Mouse (Mus musculus): ENCODE measurements around the gene Hyou1. TPM values are rescaled to one million over a fixed set of nuclear protein-coding genes. Genes with fewer than 3 reads are reported as not detected.
A peak's percentile ranks its signal among the peaks of the same experiment; 100 is the strongest.
"Not testable (repeated sequence)": the region's sequence is repeated elsewhere in the genome, so short reads cannot be mapped to it uniquely, and the experiment has no call there.

Gene Hyou1
- polyA plus RNA-seq, 1 experiment from 2014 or later, result 45.2 TPM

DNA sequence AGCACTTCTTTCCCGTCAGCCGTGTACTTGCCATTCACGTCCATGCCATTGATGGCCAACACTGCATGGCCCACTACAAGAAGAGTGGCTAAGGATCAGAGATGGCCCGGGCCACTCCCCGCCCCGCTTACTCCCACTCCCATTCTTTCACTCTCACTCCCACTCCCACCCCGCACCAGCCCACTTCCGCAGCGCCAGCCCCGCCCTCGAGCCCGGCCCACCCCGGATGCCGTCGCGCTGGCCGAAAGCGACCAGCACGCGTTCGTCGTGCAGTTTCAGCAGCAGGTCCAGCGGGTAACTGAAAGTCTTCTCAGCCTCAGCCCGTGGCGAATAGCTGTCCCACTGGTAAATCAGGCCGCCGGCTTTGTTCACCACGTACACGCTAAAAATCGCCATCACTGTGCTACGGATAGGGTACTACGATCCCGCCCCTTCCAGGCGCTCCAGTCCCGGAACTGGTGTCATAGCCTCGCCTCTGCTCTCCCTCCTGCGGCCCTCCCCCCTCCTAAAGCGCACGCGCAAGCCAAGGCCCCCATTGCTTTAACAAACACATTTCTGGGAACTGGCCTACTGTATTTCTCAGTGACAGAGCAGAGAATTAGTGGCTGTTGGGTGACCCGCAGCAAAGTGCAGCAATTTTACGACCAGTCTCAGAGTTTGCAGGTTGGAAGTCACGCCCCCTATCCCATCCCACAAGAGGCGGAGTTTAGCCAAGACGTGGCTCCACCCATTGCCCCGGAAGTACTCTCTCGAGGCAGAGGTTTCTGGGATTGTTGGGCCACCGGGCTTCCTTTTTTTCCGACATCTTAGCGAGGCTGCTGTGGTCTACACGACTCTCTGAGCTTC, 27.8 kb downstream of the Hyou1 start, which contains the start of the genes Rps25 and Trappc4:
Gene Rps25, plus strand, starts transcription at position 234 of the 846 bp plus-strand sequence.
Gene Trappc4, minus strand, starts transcription at position 695 of the 846 bp plus-strand sequence.
- WGBS, result under 1% methylated on average over 51 of the region's 51 CpGs
- peak; percentile 97 for ATAC-seq (ENCODE audit: low FRiP score, low TSS enrichment)
- Histone ChIP-seq H3K4me1 (ENCODE audit: control insufficient read depth, insufficient read depth, low read length) (no peaks in the 10 kb centered on the region), H3K9me3 (ENCODE audit: control insufficient read depth, low read length) (no peaks in the 10 kb centered on the region), H3K27ac (ENCODE audit: low read depth, low read length) (peak within 1 kb of the TSS; percentile 97), H3K4me2 (replicated peaks; ENCODE audit: low read depth, low read length) (peak within 1 kb of the TSS; percentile 68), H3K4me3 (ENCODE audit: low read length) (peak within 1 kb of the TSS; percentile 89), H3K36me3 (ENCODE audit: control insufficient read depth, insufficient read depth, low read length) (peaks cover 70% of the 10 kb centered on the region), H3K27me3 (ENCODE audit: control insufficient read depth, insufficient read depth, low read length) (no peaks in the 10 kb centered on the region), H3K9ac (ENCODE audit: low read depth, low read length) (peak within 1 kb of the TSS; percentile 92)

DNA sequence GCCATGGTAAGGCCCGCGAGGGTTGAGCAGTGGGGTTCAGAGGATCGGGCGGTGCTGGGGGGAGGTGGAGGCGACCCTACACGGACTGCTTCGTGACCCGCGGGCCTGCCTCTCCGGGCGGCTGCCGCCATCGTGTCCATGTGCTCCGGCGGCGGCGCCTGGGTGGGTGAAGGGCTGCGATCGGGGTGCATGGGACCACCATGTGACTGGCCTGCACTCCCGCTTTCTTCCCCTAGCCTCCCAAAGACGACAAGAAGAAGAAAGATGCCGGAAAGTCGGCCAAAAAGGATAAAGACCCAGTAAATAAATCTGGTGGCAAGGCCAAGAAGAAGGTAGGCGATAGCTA, 28.4 kb downstream of the Hyou1 start:
- WGBS, result under 1% methylated on average over 24 of the region's 24 CpGs
- no peaks in the 10 kb centered on the region for H3K4me1 ChIP-seq (ENCODE audit: control insufficient read depth, insufficient read depth, low read length)
- no peaks in the 10 kb centered on the region for H3K9me3 ChIP-seq (ENCODE audit: control insufficient read depth, low read length)
- peak overlapping the region; percentile 89 for H3K4me3 ChIP-seq (ENCODE audit: low read length)
- peak overlapping the region; percentile 68 for H3K4me2 ChIP-seq (replicated peaks; ENCODE audit: low read depth, low read length)
- peaks cover 70% of the 10 kb centered on the region for H3K36me3 ChIP-seq (ENCODE audit: control insufficient read depth, insufficient read depth, low read length)
- ATAC-seq (ENCODE audit: low FRiP score, low TSS enrichment), result no peak
- H3K9ac ChIP-seq (ENCODE audit: low read depth, low read length), result peak overlapping the region; percentile 92
- no peaks in the 10 kb centered on the region for H3K27me3 ChIP-seq (ENCODE audit: control insufficient read depth, insufficient read depth, low read length)
- H3K27ac ChIP-seq (ENCODE audit: low read depth, low read length), result peak overlapping the region; percentile 97

DNA sequence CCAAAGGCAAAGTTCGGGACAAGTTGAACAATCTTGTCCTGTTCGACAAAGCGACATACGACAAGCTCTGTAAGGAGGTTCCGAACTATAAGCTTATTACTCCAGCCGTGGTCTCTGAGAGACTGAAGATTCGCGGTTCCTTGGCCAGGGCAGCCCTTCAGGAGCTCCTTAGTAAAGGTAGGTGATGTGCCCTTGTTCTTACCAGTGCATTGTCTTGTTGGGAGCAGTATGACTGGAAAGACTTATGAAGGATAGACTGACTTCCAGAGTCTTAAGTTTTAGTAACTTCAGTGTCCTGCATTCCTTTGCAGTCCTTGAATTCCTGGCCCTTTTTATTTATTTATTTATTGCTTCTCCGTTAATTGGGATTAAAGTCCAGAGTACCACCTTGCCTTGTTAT, 29.4 kb downstream of the Hyou1 start:
- ATAC-seq (ENCODE audit: low FRiP score, low TSS enrichment); H3K9me3 ChIP-seq (ENCODE audit: control insufficient read depth, low read length); H3K4me1 ChIP-seq (ENCODE audit: control insufficient read depth, insufficient read depth, low read length); H3K27me3 ChIP-seq (ENCODE audit: control insufficient read depth, insufficient read depth, low read length); H3K27ac ChIP-seq (ENCODE audit: low read depth, low read length): not testable (repeated sequence)
- H3K9ac ChIP-seq (ENCODE audit: low read depth, low read length), result peak overlapping the region; percentile 92; the same call in 1 of the 2 replicates
- peak overlapping the region; percentile 68 for H3K4me2 ChIP-seq (replicated peaks; ENCODE audit: low read depth, low read length)
- H3K4me3 ChIP-seq (ENCODE audit: low read length), result peak overlapping the region; percentile 89
- 78% methylated on average over 9 of the region's 9 CpGs for WGBS
- peaks cover 69% of the 10 kb centered on the region for H3K36me3 ChIP-seq (ENCODE audit: control insufficient read depth, insufficient read depth, low read length)

DNA sequence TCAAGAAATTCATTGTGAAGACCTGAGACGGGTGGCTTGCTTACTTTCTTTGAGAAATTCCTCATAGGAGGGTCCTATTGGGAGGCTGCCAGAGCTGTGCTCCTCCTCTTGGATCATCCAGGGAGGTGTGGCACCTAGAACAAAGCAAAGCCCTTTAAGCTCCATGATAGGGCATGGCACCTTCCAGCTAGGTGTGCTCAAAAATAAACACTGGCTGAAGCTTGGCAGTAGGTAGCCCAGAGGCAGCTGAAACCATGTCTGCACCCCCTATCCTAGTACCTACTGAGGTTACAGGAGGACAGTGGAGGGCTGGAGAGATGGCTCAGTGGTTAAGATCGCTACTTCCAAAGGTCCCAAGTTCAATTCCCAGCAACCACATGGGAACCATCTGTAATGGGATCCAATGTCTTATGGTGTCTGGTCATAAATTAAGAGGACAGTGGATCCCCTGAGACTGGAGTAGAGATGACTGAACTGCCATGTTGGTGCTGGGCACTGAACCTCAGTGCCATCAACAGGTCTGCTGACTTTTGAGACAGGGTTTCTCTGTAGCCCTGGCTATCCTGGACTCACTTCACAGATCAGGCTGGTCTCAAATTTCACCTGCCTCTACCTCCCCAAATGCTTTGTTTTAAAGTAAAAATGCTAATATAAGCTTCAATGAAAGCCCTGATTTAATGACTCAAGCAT, 31.5 kb downstream of the Hyou1 start:
- no peak overlapping the region for H3K4me3 ChIP-seq (ENCODE audit: low read length)
- ATAC-seq (ENCODE audit: low FRiP score, low TSS enrichment), result no peak

DNA sequence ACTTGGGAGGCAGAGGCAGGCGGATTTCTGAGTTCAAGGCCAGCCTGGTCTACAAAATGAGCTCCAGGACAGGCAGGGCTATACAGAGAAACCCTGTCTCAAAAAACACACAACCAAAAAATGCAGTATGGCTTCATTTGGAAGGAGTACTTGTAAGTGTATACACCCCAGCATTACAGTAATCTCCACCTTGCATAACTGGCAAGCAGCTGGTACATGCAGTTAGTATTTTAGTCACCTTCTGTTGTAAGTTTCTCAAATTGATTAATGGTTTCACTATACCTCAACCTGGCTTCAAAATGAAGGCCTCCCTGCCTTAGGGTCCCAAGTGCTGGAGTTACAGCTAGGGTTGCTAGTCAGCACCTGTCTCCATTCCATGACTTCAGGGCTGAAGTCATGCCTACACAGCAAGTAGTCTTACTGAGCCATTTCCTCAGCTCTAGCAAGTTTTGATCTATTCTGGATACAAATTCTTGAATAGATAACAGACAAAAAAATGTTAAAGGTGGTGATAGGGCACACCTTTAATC, 32.4 kb downstream of the Hyou1 start:
- no peaks in the 10 kb centered on the region for H3K4me1 ChIP-seq (ENCODE audit: control insufficient read depth, insufficient read depth, low read length)
- 84% methylated on average over 1 of the region's 1 CpGs for WGBS
- H3K4me3 ChIP-seq (ENCODE audit: low read length), result no peak overlapping the region
- no peaks in the 10 kb centered on the region for H3K9me3 ChIP-seq (ENCODE audit: control insufficient read depth, low read length)
- no peak overlapping the region for H3K27ac ChIP-seq (ENCODE audit: low read depth, low read length)
- no peak overlapping the region for H3K9ac ChIP-seq (ENCODE audit: low read depth, low read length)
- H3K27me3 ChIP-seq (ENCODE audit: control insufficient read depth, insufficient read depth, low read length), result no peaks in the 10 kb centered on the region
- ATAC-seq (ENCODE audit: low FRiP score, low TSS enrichment), result no peak
- H3K36me3 ChIP-seq (ENCODE audit: control insufficient read depth, insufficient read depth, low read length), result peaks cover 59% of the 10 kb centered on the region
- H3K4me2 ChIP-seq (replicated peaks; ENCODE audit: low read depth, low read length), result no peak overlapping the region

More for the DNA sequence above, 31.5 kb downstream of the Hyou1 start:
- Histone ChIP-seq H3K27ac (ENCODE audit: low read depth, low read length) (no peak overlapping the region), H3K36me3 (ENCODE audit: control insufficient read depth, insufficient read depth, low read length) (peaks cover 59% of the 10 kb centered on the region), H3K27me3 (ENCODE audit: control insufficient read depth, insufficient read depth, low read length) (no peaks in the 10 kb centered on the region), H3K9me3 (ENCODE audit: control insufficient read depth, low read length) (no peaks in the 10 kb centered on the region), H3K4me2 (replicated peaks; ENCODE audit: low read depth, low read length) (no peak overlapping the region), H3K4me1 (ENCODE audit: control insufficient read depth, insufficient read depth, low read length) (no peaks in the 10 kb centered on the region), H3K9ac (ENCODE audit: low read depth, low read length) (no peak overlapping the region)
- WGBS, result 85% methylated on average over 2 of the region's 2 CpGs

DNA sequence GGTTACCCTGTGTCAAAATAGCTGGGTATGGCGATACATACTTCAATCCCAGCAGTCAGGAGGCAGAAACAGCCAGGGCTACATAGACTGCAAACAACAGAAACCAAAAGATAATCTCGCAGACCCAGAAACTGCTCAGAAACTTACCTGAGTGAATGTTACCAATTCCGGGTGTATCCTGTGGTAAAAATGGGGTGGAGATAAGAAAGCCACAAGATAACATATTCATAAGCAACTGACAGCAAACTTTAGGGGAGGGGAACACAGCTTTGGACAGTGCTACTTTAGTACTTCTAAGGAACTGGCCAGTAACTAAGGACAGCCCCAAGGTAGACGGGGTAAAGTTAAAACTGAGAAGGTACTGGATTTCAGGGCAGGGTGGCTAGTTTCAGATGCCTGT, 33.0 kb downstream of the Hyou1 start:
- no peak overlapping the region for H3K4me3 ChIP-seq (ENCODE audit: low read length)
- H3K4me2 ChIP-seq (replicated peaks; ENCODE audit: low read depth, low read length), result no peak overlapping the region
- no peak overlapping the region for H3K27ac ChIP-seq (ENCODE audit: low read depth, low read length)
- H3K4me1 ChIP-seq (ENCODE audit: control insufficient read depth, insufficient read depth, low read length), result peaks cover 4% of the 10 kb centered on the region; the same call in 1 of the 2 replicates
- H3K36me3 ChIP-seq (ENCODE audit: control insufficient read depth, insufficient read depth, low read length), result peaks cover 59% of the 10 kb centered on the region
- 91% methylated on average over 4 of the region's 4 CpGs for WGBS
- no peak overlapping the region for H3K9ac ChIP-seq (ENCODE audit: low read depth, low read length)
- no peaks in the 10 kb centered on the region for H3K27me3 ChIP-seq (ENCODE audit: control insufficient read depth, insufficient read depth, low read length)
- ATAC-seq (ENCODE audit: low FRiP score, low TSS enrichment), result no peak
- H3K9me3 ChIP-seq (ENCODE audit: control insufficient read depth, low read length), result no peaks in the 10 kb centered on the region

DNA sequence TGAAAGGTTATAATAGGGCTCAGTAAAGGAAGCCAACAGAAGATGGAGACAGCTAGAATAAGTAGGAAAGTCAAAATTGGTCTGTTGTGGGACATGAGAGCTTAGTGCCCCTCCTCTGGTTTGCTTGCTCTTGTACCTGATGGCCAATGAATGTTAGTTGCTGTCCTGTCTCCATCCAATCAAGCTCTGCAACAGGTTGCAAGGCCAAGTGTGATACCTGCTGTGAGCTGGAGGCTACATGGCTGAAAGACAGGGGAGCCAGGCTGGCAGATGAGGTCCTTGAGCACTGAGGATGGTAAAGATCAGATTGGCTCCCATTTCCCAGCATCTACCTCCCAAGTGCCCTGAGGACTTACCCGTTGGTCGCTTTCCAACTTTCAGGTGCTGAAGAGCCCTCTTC, 33.5 kb downstream of the Hyou1 start:
- Histone ChIP-seq H3K4me1 (ENCODE audit: control insufficient read depth, insufficient read depth, low read length) (peaks cover 5% of the 10 kb centered on the region; the same call in 1 of the 2 replicates), H3K9ac (ENCODE audit: low read depth, low read length) (no peak overlapping the region), H3K9me3 (ENCODE audit: control insufficient read depth, low read length) (no peaks in the 10 kb centered on the region), H3K4me3 (ENCODE audit: low read length) (no peak overlapping the region), H3K27me3 (ENCODE audit: control insufficient read depth, insufficient read depth, low read length) (no peaks in the 10 kb centered on the region), H3K27ac (ENCODE audit: low read depth, low read length) (no peak overlapping the region), H3K4me2 (replicated peaks; ENCODE audit: low read depth, low read length) (no peak overlapping the region), H3K36me3 (ENCODE audit: control insufficient read depth, insufficient read depth, low read length) (peaks cover 59% of the 10 kb centered on the region)
- no peak for ATAC-seq (ENCODE audit: low FRiP score, low TSS enrichment)
- 74% methylated on average over 2 of the region's 2 CpGs for WGBS

DNA sequence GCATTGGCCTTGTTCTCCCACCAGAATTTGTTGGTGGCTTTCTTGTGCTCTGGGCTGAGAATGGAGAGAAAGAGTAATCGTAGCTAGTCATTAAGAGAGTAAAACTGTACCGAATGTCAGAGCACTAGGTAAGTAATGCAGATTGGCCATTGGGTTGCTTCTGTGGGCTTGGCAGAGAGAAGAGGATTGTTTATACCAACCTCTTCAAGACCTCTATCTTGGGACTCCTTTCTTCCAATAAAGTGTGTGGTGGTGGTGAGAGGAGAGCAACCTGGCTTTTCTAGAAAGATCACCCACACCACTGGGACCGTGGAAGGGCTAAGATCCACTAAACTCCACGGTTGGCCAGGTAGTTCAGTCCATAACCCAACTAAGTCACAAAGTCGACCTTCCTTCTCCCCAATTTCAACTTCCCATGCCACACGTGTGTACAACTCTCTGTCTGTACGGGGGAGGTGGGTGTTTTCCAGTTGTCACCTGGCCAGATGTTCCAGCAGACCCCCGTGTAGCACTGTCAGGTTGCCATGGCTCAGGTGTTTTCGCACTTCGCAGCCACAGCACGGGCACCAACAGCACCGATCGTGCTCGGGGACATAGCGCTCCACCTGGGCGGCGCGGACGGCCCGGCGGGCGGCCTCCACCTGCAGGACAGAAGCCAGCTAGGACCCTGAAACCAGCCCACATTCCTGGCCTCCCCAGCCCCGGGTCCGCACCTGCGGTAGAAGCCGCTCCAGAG, 38.0 kb downstream of the Hyou1 start:
- peak overlapping the region; percentile 86 for H3K4me2 ChIP-seq (replicated peaks; ENCODE audit: low read depth, low read length)
- 8% methylated on average over 26 of the region's 26 CpGs for WGBS
- H3K27me3 ChIP-seq (ENCODE audit: control insufficient read depth, insufficient read depth, low read length), result no peaks in the 10 kb centered on the region
- no peaks in the 10 kb centered on the region for H3K9me3 ChIP-seq (ENCODE audit: control insufficient read depth, low read length)
- peak overlapping the region; percentile 85 for H3K4me3 ChIP-seq (ENCODE audit: low read length)
- H3K27ac ChIP-seq (ENCODE audit: low read depth, low read length), result peak overlapping the region; percentile 48; the same call in 1 of the 2 replicates
- peaks cover 5% of the 10 kb centered on the region; the same call in 1 of the 2 replicates for H3K4me1 ChIP-seq (ENCODE audit: control insufficient read depth, insufficient read depth, low read length)
- H3K36me3 ChIP-seq (ENCODE audit: control insufficient read depth, insufficient read depth, low read length), result peaks cover 22% of the 10 kb centered on the region
- H3K9ac ChIP-seq (ENCODE audit: low read depth, low read length), result peak overlapping the region; percentile 79
- ATAC-seq (ENCODE audit: low FRiP score, low TSS enrichment), result peak; percentile 83

All from kidney, embryonic 14.5 days (tissue).